Mouse (Mus musculus): ENCODE results near the gene Usp47. TPM values are rescaled to one million over a fixed set of nuclear protein-coding genes. Genes with fewer than 3 reads are reported as not detected.

Gene Usp47
- polyA plus RNA-seq, 1 experiment = 6.7 TPM

GRCm38 (mm10) chr7:112100887-112101286, 77.6 kb downstream of the Usp47 start:
- TF ChIP-seq CTCF (IDR thresholded peaks at IDR 0.05; ENCODE audit: extremely low read depth, insufficient read length, insufficient replicate concordance, low read depth, low read length) = no peak
- no peak for TF ChIP-seq POLR2A (IDR thresholded peaks at IDR 0.05; ENCODE audit: low read depth, low read length)
- peaks cover 64% of the 10 kb centered on the region for H3K36me3 ChIP-seq (ENCODE audit: control insufficient read depth, insufficient read depth, low read length)
- no peak overlapping the region for H3K4me3 ChIP-seq (ENCODE audit: low read depth, low read length)
- H3K27me3 ChIP-seq (ENCODE audit: control insufficient read depth, insufficient read depth, low read length) = no peaks in the 10 kb centered on the region
- 95% methylated on average over 2 of the region's 2 CpGs for WGBS
- no peak overlapping the region for H3K27ac ChIP-seq (ENCODE audit: insufficient read depth, low read depth, low read length)
- no peaks in the 10 kb centered on the region for H3K4me1 ChIP-seq (ENCODE audit: control insufficient read depth, insufficient read depth, insufficient read length, low read length)

GRCm38 (mm10) chr7:112102933-112103332, 79.6 kb downstream of the Usp47 start:
- WGBS = 64% methylated on average over 5 of the region's 5 CpGs
- H3K36me3 ChIP-seq (ENCODE audit: control insufficient read depth, insufficient read depth, low read length) = peaks cover 73% of the 10 kb centered on the region
- no peak overlapping the region for H3K27ac ChIP-seq (ENCODE audit: insufficient read depth, low read depth, low read length)
- no peaks in the 10 kb centered on the region for H3K4me1 ChIP-seq (ENCODE audit: control insufficient read depth, insufficient read depth, insufficient read length, low read length)
- H3K4me3 ChIP-seq (ENCODE audit: low read depth, low read length) = no peak overlapping the region
- H3K27me3 ChIP-seq (ENCODE audit: control insufficient read depth, insufficient read depth, low read length) = no peaks in the 10 kb centered on the region
- TF ChIP-seq POLR2A (IDR thresholded peaks at IDR 0.05; ENCODE audit: low read depth, low read length) (no peak), CTCF (IDR thresholded peaks at IDR 0.05; ENCODE audit: extremely low read depth, insufficient read length, insufficient replicate concordance, low read depth, low read length) (no peak)

GRCm38 (mm10) chr7:112103816-112104215, 80.5 kb downstream of the Usp47 start:
- Histone ChIP-seq H3K36me3 (ENCODE audit: control insufficient read depth, insufficient read depth, low read length) (peaks cover 72% of the 10 kb centered on the region), H3K27me3 (ENCODE audit: control insufficient read depth, insufficient read depth, low read length) (no peaks in the 10 kb centered on the region), H3K27ac (ENCODE audit: insufficient read depth, low read depth, low read length) (no peak overlapping the region), H3K4me1 (ENCODE audit: control insufficient read depth, insufficient read depth, insufficient read length, low read length) (no peaks in the 10 kb centered on the region), H3K4me3 (ENCODE audit: low read depth, low read length) (no peak overlapping the region)
- no peak for TF ChIP-seq POLR2A (IDR thresholded peaks at IDR 0.05; ENCODE audit: low read depth, low read length)
- TF ChIP-seq CTCF (IDR thresholded peaks at IDR 0.05; ENCODE audit: extremely low read depth, insufficient read length, insufficient replicate concordance, low read depth, low read length) = no peak
- 69% methylated on average over 5 of the region's 5 CpGs for WGBS

GRCm38 (mm10) chr7:112108757-112109156, 85.5 kb downstream of the Usp47 start:
- H3K27ac ChIP-seq (ENCODE audit: insufficient read depth, low read depth, low read length) = no peak overlapping the region
- H3K4me3 ChIP-seq (ENCODE audit: low read depth, low read length) = no peak overlapping the region
- H3K36me3 ChIP-seq (ENCODE audit: control insufficient read depth, insufficient read depth, low read length) = peaks cover 52% of the 10 kb centered on the region
- H3K4me1 ChIP-seq (ENCODE audit: control insufficient read depth, insufficient read depth, insufficient read length, low read length) = no peaks in the 10 kb centered on the region
- TF ChIP-seq CTCF (IDR thresholded peaks at IDR 0.05; ENCODE audit: extremely low read depth, insufficient read length, insufficient replicate concordance, low read depth, low read length) (no peak), POLR2A (IDR thresholded peaks at IDR 0.05; ENCODE audit: low read depth, low read length) (no peak)
- H3K27me3 ChIP-seq (ENCODE audit: control insufficient read depth, insufficient read depth, low read length) = no peaks in the 10 kb centered on the region

GRCm38 (mm10) chr7:112110638-112111372, 87.5 kb downstream of the Usp47 start:
- Histone ChIP-seq H3K27ac (ENCODE audit: insufficient read depth, low read depth, low read length) (no peak overlapping the region), H3K36me3 (ENCODE audit: control insufficient read depth, insufficient read depth, low read length) (peaks cover 37% of the 10 kb centered on the region), H3K4me3 (ENCODE audit: low read depth, low read length) (no peak overlapping the region), H3K27me3 (ENCODE audit: control insufficient read depth, insufficient read depth, low read length) (no peaks in the 10 kb centered on the region), H3K4me1 (ENCODE audit: control insufficient read depth, insufficient read depth, insufficient read length, low read length) (no peaks in the 10 kb centered on the region)
- 69% methylated on average over 19 of the region's 19 CpGs for WGBS
- TF ChIP-seq POLR2A (IDR thresholded peaks at IDR 0.05; ENCODE audit: low read depth, low read length) = no peak
- no peak for TF ChIP-seq CTCF (IDR thresholded peaks at IDR 0.05; ENCODE audit: extremely low read depth, insufficient read length, insufficient replicate concordance, low read depth, low read length)

- TF ChIP-seq CTCF (IDR thresholded peaks at IDR 0.05; ENCODE audit: extremely low read depth, insufficient read length, insufficient replicate concordance, low read depth, low read length) (no peak), POLR2A (IDR thresholded peaks at IDR 0.05; ENCODE audit: low read depth, low read length) (no peak)
- no peak overlapping the region for H3K4me3 ChIP-seq (ENCODE audit: low read depth, low read length)
- no peaks in the 10 kb centered on the region for H3K36me3 ChIP-seq (ENCODE audit: control insufficient read depth, insufficient read depth, low read length)
- H3K27ac ChIP-seq (ENCODE audit: insufficient read depth, low read depth, low read length) = no peak overlapping the region
- H3K27me3 ChIP-seq (ENCODE audit: control insufficient read depth, insufficient read depth, low read length) = no peaks in the 10 kb centered on the region
- no peaks in the 10 kb centered on the region for H3K4me1 ChIP-seq (ENCODE audit: control insufficient read depth, insufficient read depth, insufficient read length, low read length)
- WGBS = 86% methylated on average over 7 of the region's 7 CpGs
Measured at GRCm38 (mm10) chr7:112117501-112117900, 94.2 kb downstream of the Usp47 start.

- Histone ChIP-seq H3K27me3 (ENCODE audit: control insufficient read depth, insufficient read depth, low read length) (no peaks in the 10 kb centered on the region), H3K36me3 (ENCODE audit: control insufficient read depth, insufficient read depth, low read length) (no peaks in the 10 kb centered on the region), H3K4me3 (ENCODE audit: low read depth, low read length) (no peak overlapping the region), H3K4me1 (ENCODE audit: control insufficient read depth, insufficient read depth, insufficient read length, low read length) (no peaks in the 10 kb centered on the region), H3K27ac (ENCODE audit: insufficient read depth, low read depth, low read length) (no peak overlapping the region)
- TF ChIP-seq POLR2A (IDR thresholded peaks at IDR 0.05; ENCODE audit: low read depth, low read length) (no peak), CTCF (IDR thresholded peaks at IDR 0.05; ENCODE audit: extremely low read depth, insufficient read length, insufficient replicate concordance, low read depth, low read length) (no peak)
- 92% methylated on average over 7 of the region's 7 CpGs for WGBS
Measured at GRCm38 (mm10) chr7:112118086-112118485, 94.8 kb downstream of the Usp47 start.
